Mouse (Mus musculus): Measurements from ENCODE around the gene Zfp941. TPM values are rescaled to one million over a fixed set of nuclear protein-coding genes. Genes with fewer than 3 reads are reported as not detected.
A peak's percentile ranks its signal among the peaks of the same experiment; 100 is the strongest.

Zfp941 gene
- polyA plus RNA-seq, 1 experiment, result 22.4 TPM

- DNase-seq (ENCODE audit: extremely low spot score in 1 of 2, low spot score in 1 of 2), result no peak
These were observed 19.1 kb upstream of the Zfp941 start for GRCm38 (mm10) chr7:140840750-140841735.

- DNase-seq (ENCODE audit: extremely low spot score in 1 of 2, low spot score in 1 of 2), result no peak
These were observed 17.6 kb upstream of the Zfp941 start for GRCm38 (mm10) chr7:140839556-140839955.

GRCm38 (mm10) chr7:140836243-140837115, 14.5 kb upstream of the Zfp941 start:
- DNase-seq (ENCODE audit: extremely low spot score in 1 of 2, low spot score in 1 of 2), result peak in 1 of 2 experiments; percentile 64

GRCm38 (mm10) chr7:140835758-140836087, 13.7 kb upstream of the Zfp941 start:
- no peak for DNase-seq (ENCODE audit: extremely low spot score in 1 of 2, low spot score in 1 of 2)

GRCm38 (mm10) chr7:140834968-140835757, 13.2 kb upstream of the Zfp941 start, which contains the start of gene Urah:
Gene Urah (plus strand): TSS chr7:140835018.
- DNase-seq (ENCODE audit: extremely low spot score in 1 of 2, low spot score in 1 of 2), result no peak

- no peak for DNase-seq (ENCODE audit: extremely low spot score in 1 of 2, low spot score in 1 of 2)
These were observed 11.4 kb upstream of the Zfp941 start for GRCm38 (mm10) chr7:140833341-140833740.

- no peak for DNase-seq (ENCODE audit: extremely low spot score in 1 of 2, low spot score in 1 of 2)
These were observed 9.5 kb upstream of the Zfp941 start for GRCm38 (mm10) chr7:140831447-140831846.

- DNase-seq (ENCODE audit: extremely low spot score in 1 of 2, low spot score in 1 of 2), result peak; percentile 79 to 80
These were observed 6.3 kb upstream of the Zfp941 start for GRCm38 (mm10) chr7:140828171-140828881.

GRCm38 (mm10) chr7:140822731-140823130, 753 bp upstream of the Zfp941 start:
- DNase-seq (ENCODE audit: extremely low spot score in 1 of 2, low spot score in 1 of 2), result no peak

- DNase-seq (ENCODE audit: extremely low spot score in 1 of 2, low spot score in 1 of 2), result no peak
These were observed 699 bp downstream of the Zfp941 start for GRCm38 (mm10) chr7:140821305-140821652.

- DNase-seq (ENCODE audit: extremely low spot score in 1 of 2, low spot score in 1 of 2), result no peak
These were observed 1.8 kb downstream of the Zfp941 start for GRCm38 (mm10) chr7:140820173-140820572.

GRCm38 (mm10) chr7:140812850-140813249, 9.1 kb downstream of the Zfp941 start:
- no peak for DNase-seq (ENCODE audit: extremely low spot score in 1 of 2, low spot score in 1 of 2)

- peak in 1 of 2 experiments; percentile 27 for DNase-seq (ENCODE audit: extremely low spot score in 1 of 2, low spot score in 1 of 2)
These were observed 10.3 kb downstream of the Zfp941 start for GRCm38 (mm10) chr7:140811714-140812113.

- no peak for DNase-seq (ENCODE audit: extremely low spot score in 1 of 2, low spot score in 1 of 2)
These were observed 11.5 kb downstream of the Zfp941 start for GRCm38 (mm10) chr7:140810496-140810895.

- DNase-seq (ENCODE audit: extremely low spot score in 1 of 2, low spot score in 1 of 2), result peak; percentile 42 to 86
These were observed 16.3 kb downstream of the Zfp941 start for GRCm38 (mm10) chr7:140805704-140806103.

GRCm38 (mm10) chr7:140802629-140803028, 19.3 kb downstream of the Zfp941 start:
- no peak for DNase-seq (ENCODE audit: extremely low spot score in 1 of 2, low spot score in 1 of 2)

GRCm38 (mm10) chr7:140798212-140798611, 23.8 kb downstream of the Zfp941 start:
- no peak for DNase-seq (ENCODE audit: extremely low spot score in 1 of 2, low spot score in 1 of 2)

GRCm38 (mm10) chr7:140797619-140798018, 24.4 kb downstream of the Zfp941 start:
- no peak for DNase-seq (ENCODE audit: extremely low spot score in 1 of 2, low spot score in 1 of 2)

GRCm38 (mm10) chr7:140793541-140793940, 28.4 kb downstream of the Zfp941 start:
- DNase-seq (ENCODE audit: extremely low spot score in 1 of 2, low spot score in 1 of 2), result no peak

GRCm38 (mm10) chr7:140788053-140788435, 33.9 kb downstream of the Zfp941 start:
- no peak for DNase-seq (ENCODE audit: extremely low spot score in 1 of 2, low spot score in 1 of 2)

Data from frontal cortex, adult 2 months (tissue).